Mouse (Mus musculus): Measurements from ENCODE around the gene Cutc. TPM values are rescaled to one million over a fixed set of nuclear protein-coding genes. Genes with fewer than 3 reads are reported as not detected.

Cutc gene
- 16.3 and 18.3 TPM in 2 replicates for polyA plus RNA-seq (2015; fragmentation: Nextera tagmentation; extraction: Ambion mirVana)

- Histone ChIP-seq H3K27me3 (ENCODE audit: control insufficient read depth, insufficient read depth, low read length) (no peaks in the 10 kb centered on the region), H3K4me2 (ENCODE audit: low read depth, low read length) (peak within 1 kb of the TSS; percentile 49), H3K4me1 (ENCODE audit: control insufficient read depth, insufficient read depth, low read length) (no peaks in the 10 kb centered on the region), H3K9me3 (replicated peaks; ENCODE audit: control insufficient read depth, low read length) (no peaks in the 10 kb centered on the region), H3K9ac (ENCODE audit: low read length) (peak within 1 kb of the TSS; percentile 89), H3K36me3 (ENCODE audit: control insufficient read depth, insufficient read depth, low read length) (no peaks in the 10 kb centered on the region), H3K27ac (ENCODE audit: low read length) (peak within 1 kb of the TSS; percentile 99), H3K4me3 (replicated peaks; ENCODE audit: low read length) (peak within 1 kb of the TSS; percentile 77)
- peak; percentile 94 for ATAC-seq (ENCODE audit: insufficient read depth, low FRiP score)
- under 1% methylated on average over 62 of the region's 62 CpGs for WGBS
These were observed at the start of gene Cutc, which contains the start of gene Cox15 for GRCm38 (mm10) chr19:43752489-43753225. Cutc (plus strand) TSS chr19:43752996. Cox15 (minus strand) TSS chr19:43753000.

GRCm38 (mm10) chr19:43704211-43704610, 48.6 kb upstream of the Cutc start:
- Histone ChIP-seq H3K4me1 (ENCODE audit: control insufficient read depth, insufficient read depth, low read length) (no peaks in the 10 kb centered on the region), H3K9me3 (replicated peaks; ENCODE audit: control insufficient read depth, low read length) (no peaks in the 10 kb centered on the region), H3K27me3 (ENCODE audit: control insufficient read depth, insufficient read depth, low read length) (no peaks in the 10 kb centered on the region), H3K9ac (ENCODE audit: low read length) (no peak overlapping the region), H3K4me3 (replicated peaks; ENCODE audit: low read length) (no peak overlapping the region), H3K27ac (ENCODE audit: low read length) (no peak overlapping the region), H3K36me3 (ENCODE audit: control insufficient read depth, insufficient read depth, low read length) (peaks cover 16% of the 10 kb centered on the region), H3K4me2 (ENCODE audit: low read depth, low read length) (no peak overlapping the region)
- WGBS, result 73% methylated on average over 11 of the region's 11 CpGs
- no peak for ATAC-seq (ENCODE audit: insufficient read depth, low FRiP score)

- ATAC-seq (ENCODE audit: insufficient read depth, low FRiP score), result peak; percentile 78; the same call in 1 of the 2 replicates
- Histone ChIP-seq H3K36me3 (ENCODE audit: control insufficient read depth, insufficient read depth, low read length) (peaks cover 16% of the 10 kb centered on the region), H3K9me3 (replicated peaks; ENCODE audit: control insufficient read depth, low read length) (no peaks in the 10 kb centered on the region), H3K27me3 (ENCODE audit: control insufficient read depth, insufficient read depth, low read length) (no peaks in the 10 kb centered on the region), H3K9ac (ENCODE audit: low read length) (no peak overlapping the region), H3K27ac (ENCODE audit: low read length) (0 out of 2 replicates have a peak overlapping the region, but pooled peaks have one; percentile 5), H3K4me3 (replicated peaks; ENCODE audit: low read length) (no peak overlapping the region), H3K4me1 (ENCODE audit: control insufficient read depth, insufficient read depth, low read length) (no peaks in the 10 kb centered on the region), H3K4me2 (ENCODE audit: low read depth, low read length) (no peak overlapping the region)
- 81% methylated on average over 17 of the region's 17 CpGs for WGBS
These were observed 47.9 kb upstream of the Cutc start for GRCm38 (mm10) chr19:43704787-43705497.

- Histone ChIP-seq H3K9me3 (replicated peaks; ENCODE audit: control insufficient read depth, low read length) (no peaks in the 10 kb centered on the region), H3K4me3 (replicated peaks; ENCODE audit: low read length) (no peak overlapping the region), H3K4me1 (ENCODE audit: control insufficient read depth, insufficient read depth, low read length) (0 out of 2 replicates have a peak, but pooled peaks cover 2% of the 10 kb centered on the region), H3K36me3 (ENCODE audit: control insufficient read depth, insufficient read depth, low read length) (no peaks in the 10 kb centered on the region), H3K4me2 (ENCODE audit: low read depth, low read length) (no peak overlapping the region), H3K9ac (ENCODE audit: low read length) (no peak overlapping the region), H3K27ac (ENCODE audit: low read length) (no peak overlapping the region), H3K27me3 (ENCODE audit: control insufficient read depth, insufficient read depth, low read length) (no peaks in the 10 kb centered on the region)
- 84% methylated on average over 7 of the region's 7 CpGs for WGBS
- no peak for ATAC-seq (ENCODE audit: insufficient read depth, low FRiP score)
These were observed 44.6 kb upstream of the Cutc start for GRCm38 (mm10) chr19:43708206-43708605.

- H3K27me3 ChIP-seq (ENCODE audit: control insufficient read depth, insufficient read depth, low read length), result no peaks in the 10 kb centered on the region
- no peak overlapping the region for H3K4me3 ChIP-seq (replicated peaks; ENCODE audit: low read length)
- H3K9me3 ChIP-seq (replicated peaks; ENCODE audit: control insufficient read depth, low read length), result no peaks in the 10 kb centered on the region
- peak overlapping the region; percentile 10; the same call in 1 of the 2 replicates for H3K27ac ChIP-seq (ENCODE audit: low read length)
- no peak overlapping the region for H3K4me2 ChIP-seq (ENCODE audit: low read depth, low read length)
- H3K9ac ChIP-seq (ENCODE audit: low read length), result no peak overlapping the region
- ATAC-seq (ENCODE audit: insufficient read depth, low FRiP score), result no peak
- no peaks in the 10 kb centered on the region for H3K36me3 ChIP-seq (ENCODE audit: control insufficient read depth, insufficient read depth, low read length)
- whole genome bisulfite sequencing, result 77% methylated on average over 8 of the region's 8 CpGs
- 0 out of 2 replicates have a peak, but pooled peaks cover 2% of the 10 kb centered on the region for H3K4me1 ChIP-seq (ENCODE audit: control insufficient read depth, insufficient read depth, low read length)
These were observed 43.5 kb upstream of the Cutc start for GRCm38 (mm10) chr19:43709317-43709716.

- Histone ChIP-seq H3K27me3 (ENCODE audit: control insufficient read depth, insufficient read depth, low read length) (no peaks in the 10 kb centered on the region), H3K4me1 (ENCODE audit: control insufficient read depth, insufficient read depth, low read length) (0 out of 2 replicates have a peak, but pooled peaks cover 2% of the 10 kb centered on the region), H3K4me3 (replicated peaks; ENCODE audit: low read length) (no peak overlapping the region), H3K4me2 (ENCODE audit: low read depth, low read length) (no peak overlapping the region), H3K36me3 (ENCODE audit: control insufficient read depth, insufficient read depth, low read length) (no peaks in the 10 kb centered on the region), H3K9me3 (replicated peaks; ENCODE audit: control insufficient read depth, low read length) (no peaks in the 10 kb centered on the region), H3K27ac (ENCODE audit: low read length) (peak overlapping the region; percentile 81), H3K9ac (ENCODE audit: low read length) (no peak overlapping the region)
- ATAC-seq (ENCODE audit: insufficient read depth, low FRiP score), result peak; percentile 76
- 47% methylated on average over 22 of the region's 22 CpGs for WGBS
These were observed 41.5 kb upstream of the Cutc start for GRCm38 (mm10) chr19:43711159-43711916.

GRCm38 (mm10) chr19:43711971-43712370, 40.8 kb upstream of the Cutc start:
- Histone ChIP-seq H3K9me3 (replicated peaks; ENCODE audit: control insufficient read depth, low read length) (no peaks in the 10 kb centered on the region), H3K27me3 (ENCODE audit: control insufficient read depth, insufficient read depth, low read length) (no peaks in the 10 kb centered on the region), H3K9ac (ENCODE audit: low read length) (no peak overlapping the region), H3K4me1 (ENCODE audit: control insufficient read depth, insufficient read depth, low read length) (0 out of 2 replicates have a peak, but pooled peaks cover 2% of the 10 kb centered on the region), H3K4me2 (ENCODE audit: low read depth, low read length) (no peak overlapping the region), H3K36me3 (ENCODE audit: control insufficient read depth, insufficient read depth, low read length) (no peaks in the 10 kb centered on the region), H3K4me3 (replicated peaks; ENCODE audit: low read length) (no peak overlapping the region), H3K27ac (ENCODE audit: low read length) (0 out of 2 replicates have a peak overlapping the region, but pooled peaks have one; percentile 34)
- WGBS, result 79% methylated on average over 5 of the region's 5 CpGs
- ATAC-seq (ENCODE audit: insufficient read depth, low FRiP score), result no peak

GRCm38 (mm10) chr19:43720061-43720460, 32.7 kb upstream of the Cutc start:
- H3K4me2 ChIP-seq (ENCODE audit: low read depth, low read length), result no peak overlapping the region
- WGBS, result 96% methylated on average over 11 of the region's 11 CpGs
- H3K27ac ChIP-seq (ENCODE audit: low read length), result no peak overlapping the region
- ATAC-seq (ENCODE audit: insufficient read depth, low FRiP score), result no peak
- no peaks in the 10 kb centered on the region for H3K4me1 ChIP-seq (ENCODE audit: control insufficient read depth, insufficient read depth, low read length)
- H3K36me3 ChIP-seq (ENCODE audit: control insufficient read depth, insufficient read depth, low read length), result peaks cover 7% of the 10 kb centered on the region
- no peak overlapping the region for H3K9ac ChIP-seq (ENCODE audit: low read length)
- no peak overlapping the region for H3K4me3 ChIP-seq (replicated peaks; ENCODE audit: low read length)
- H3K27me3 ChIP-seq (ENCODE audit: control insufficient read depth, insufficient read depth, low read length), result no peaks in the 10 kb centered on the region
- H3K9me3 ChIP-seq (replicated peaks; ENCODE audit: control insufficient read depth, low read length), result no peaks in the 10 kb centered on the region
